Mouse (Mus musculus): ENCODE data around the gene D430041D05Rik.

GRCm38 (mm10) chr2:104133042-104133810 lies 277.6 kb downstream of the D430041D05Rik start:
- TF ChIP-seq POLR2A (IDR thresholded peaks at IDR 0.05; ENCODE audit: borderline replicate concordance, low read depth, low read length) (no peak), CTCF (IDR thresholded peaks at IDR 0.05; ENCODE audit: low read depth, low read length) (no peak)
